Mouse (Mus musculus) urinary bladder, adult 18-20 months (tissue): ENCODE data around the gene Tspan13.

ENCODE experiments used
- DNase-seq, 2 experiments: peaks; one replicate each; pipeline ENCODE4 v3.0.0; 2022; ENCODE audit warnings: low spot score in 2 of 2, mixed read lengths in 2 of 2

Tspan13 gene

DNA sequence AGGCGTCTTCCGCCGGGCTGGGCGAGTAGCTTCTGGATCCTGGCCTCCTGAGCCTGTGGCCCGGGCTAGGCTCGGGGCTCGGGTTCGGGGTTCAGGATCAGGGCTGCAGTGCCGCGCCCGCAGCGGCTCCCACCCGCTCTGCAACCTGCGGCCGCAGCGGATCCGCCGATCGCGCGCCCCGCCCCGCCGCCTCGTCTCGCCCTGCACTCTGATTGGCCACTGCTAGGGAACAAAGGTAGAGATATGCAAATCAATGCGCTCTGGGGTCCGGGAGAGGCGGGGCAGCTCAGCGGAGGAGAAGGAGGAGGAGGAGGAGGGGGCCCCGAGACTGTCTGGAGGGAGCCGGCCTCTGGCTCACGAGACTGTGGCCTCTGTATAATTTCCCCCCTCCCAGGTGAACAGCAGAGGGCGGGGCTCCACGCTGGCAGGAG lies at the start of gene Tspan13:
Gene Tspan13, minus strand, starts transcription at position 153 of the 431 bp plus-strand sequence.
- DNase-seq, result peak; percentile 76 to 85

DNA sequence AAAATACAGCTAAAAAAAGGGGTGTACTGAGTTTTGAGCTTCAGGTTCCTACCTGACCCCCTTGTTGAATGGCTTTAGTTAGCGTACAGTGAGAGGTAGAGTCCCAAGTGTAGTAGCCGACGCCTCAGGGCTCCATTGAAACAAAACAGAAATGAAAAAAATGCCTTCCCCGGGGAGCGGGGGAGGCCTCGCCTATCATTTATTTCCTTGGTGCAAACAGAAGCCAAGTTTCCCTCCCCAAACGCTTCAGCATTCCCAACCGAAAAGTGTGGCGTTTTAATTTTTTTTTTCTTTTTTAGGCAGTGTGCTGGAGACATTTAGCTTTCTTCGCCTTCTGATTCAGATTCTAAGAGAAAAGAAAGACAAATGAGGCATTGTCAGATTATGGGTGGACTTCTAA lies 49.7 kb upstream of the Tspan13 start:
- DNase-seq, result no peak

DNA sequence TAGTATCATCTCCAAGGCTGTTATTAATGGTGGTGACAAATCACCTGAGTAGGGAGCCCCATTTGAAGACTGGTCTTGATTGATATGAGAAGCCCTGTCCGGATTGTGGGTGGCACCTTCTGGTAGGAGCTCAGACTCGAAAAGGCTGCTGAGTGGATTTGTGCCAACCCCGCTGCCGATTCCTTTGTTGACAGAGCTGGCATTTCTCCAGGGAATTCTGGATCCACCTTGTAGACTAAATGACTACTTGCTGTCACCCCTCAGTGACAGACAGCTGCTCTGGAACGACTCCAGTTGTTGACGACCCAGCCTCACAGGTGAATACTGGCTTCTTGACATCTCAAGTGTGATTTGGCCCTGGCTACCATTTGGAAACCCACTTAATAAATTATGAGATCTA lies 46.9 kb upstream of the Tspan13 start:
- DNase-seq, result no peak

DNA sequence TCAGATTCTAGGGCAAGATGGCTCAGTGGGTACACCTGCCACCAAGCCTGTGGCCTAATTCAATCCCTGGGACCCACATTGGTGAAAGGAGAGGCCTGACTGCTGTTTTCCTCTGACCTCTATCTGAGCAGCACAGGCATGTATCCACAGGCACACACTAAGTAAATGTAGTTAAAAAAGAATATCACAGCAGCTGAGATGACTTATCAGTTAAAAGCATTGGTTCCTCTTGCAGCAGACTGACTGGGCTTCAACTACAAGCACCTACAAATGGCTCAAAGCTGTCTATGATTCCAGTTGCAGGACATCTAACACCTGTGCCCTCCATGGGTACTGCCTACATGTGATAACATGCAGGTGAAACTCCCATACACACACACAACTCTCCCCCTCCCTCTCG lies 46.5 kb upstream of the Tspan13 start:
- peak in 1 of 2 experiments; percentile 3 for DNase-seq

DNA sequence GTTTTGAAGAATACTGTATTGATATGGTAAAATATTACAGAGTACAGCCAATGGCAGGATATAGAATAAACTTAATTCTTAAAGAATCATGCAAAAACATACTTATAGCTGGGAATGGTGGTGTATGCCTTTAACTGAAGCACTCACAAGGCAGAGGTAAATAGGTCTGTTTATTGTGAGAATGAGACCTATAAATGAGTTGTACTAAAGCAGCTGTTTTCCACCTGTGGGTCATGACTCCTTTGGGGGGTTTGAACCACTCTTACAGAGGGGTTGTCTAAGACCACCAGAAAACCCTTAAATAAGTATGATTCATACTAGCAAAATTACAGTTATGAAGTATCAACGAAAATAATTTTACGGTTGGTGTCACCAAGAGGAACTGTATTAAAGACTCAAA lies 43.1 kb upstream of the Tspan13 start:
- no peak for DNase-seq

DNA sequence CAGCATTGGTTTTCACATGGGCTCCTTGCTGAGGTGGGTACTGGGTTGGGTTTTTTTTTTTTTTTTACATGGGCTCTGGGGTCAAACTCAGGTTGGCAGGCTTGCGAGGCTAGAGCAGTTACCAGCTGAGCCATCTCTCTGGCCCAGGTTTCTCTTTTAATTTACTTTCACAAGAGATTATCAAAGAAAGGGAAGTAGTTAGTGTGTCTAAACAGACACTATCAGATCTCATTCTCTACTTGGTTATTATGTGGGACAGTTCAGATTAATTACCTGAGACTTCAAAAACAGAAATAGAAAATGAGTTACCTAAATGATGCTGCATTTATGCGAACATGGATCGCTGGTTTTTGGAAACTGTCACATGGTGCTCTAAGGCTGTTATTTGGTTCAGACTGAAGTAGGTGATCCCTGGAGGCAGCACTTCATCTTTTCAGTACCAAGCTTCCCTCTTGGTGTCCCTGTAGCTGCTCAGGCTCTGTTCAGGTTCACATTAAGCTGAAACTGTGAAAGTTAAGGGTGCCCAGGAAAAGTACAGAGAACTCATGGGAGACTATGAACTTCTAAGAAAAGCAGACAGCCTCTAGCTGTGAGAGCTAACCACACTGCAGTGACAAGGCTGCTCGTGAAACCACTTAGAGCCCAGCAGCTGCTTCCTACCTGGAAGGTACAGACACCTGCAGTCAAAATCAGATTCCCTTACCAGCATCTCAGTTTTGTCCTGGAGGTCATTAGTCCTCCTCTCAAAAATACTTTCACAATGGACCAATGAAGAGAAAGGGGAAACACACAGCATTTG lies 36.0 kb upstream of the Tspan13 start:
- DNase-seq, result no peak

DNA sequence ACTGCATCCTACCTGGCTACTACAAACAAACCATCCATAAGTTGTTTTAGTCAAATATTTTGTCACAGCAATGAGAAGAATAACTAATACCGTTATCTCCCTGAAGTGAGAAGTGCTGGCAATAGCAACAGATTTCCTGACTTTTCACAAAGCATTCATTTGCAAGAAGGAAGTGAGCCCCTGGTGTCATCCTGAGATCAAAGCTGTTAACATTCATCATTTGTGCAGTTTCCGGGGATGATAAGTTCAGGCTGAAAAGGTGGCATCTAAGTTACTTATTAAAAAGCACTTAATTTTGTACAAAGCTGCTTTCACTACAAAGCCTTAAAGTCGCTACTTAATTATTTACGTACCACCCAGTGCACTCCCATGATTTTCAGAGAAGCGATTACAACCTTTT lies 30.6 kb upstream of the Tspan13 start:
- DNase-seq, result no peak

DNA sequence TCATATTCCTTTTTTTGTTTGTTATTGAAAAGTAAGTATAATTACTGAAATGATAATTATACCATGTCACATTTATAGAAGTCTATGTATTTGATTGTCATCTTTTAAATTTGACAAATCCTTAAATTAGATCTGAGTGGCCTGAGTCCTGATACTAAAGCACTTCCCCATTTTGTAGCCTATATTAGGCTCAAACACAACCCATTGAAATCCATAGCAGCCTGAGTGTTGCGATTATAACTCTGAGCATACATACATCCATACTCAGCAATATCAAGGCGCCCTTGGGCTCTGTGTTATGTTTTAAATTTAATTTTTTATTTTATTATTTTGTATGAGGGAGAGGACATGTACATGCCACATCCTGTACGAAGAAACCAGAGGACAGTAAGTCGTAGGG lies 27.9 kb upstream of the Tspan13 start:
- no peak for DNase-seq

DNA sequence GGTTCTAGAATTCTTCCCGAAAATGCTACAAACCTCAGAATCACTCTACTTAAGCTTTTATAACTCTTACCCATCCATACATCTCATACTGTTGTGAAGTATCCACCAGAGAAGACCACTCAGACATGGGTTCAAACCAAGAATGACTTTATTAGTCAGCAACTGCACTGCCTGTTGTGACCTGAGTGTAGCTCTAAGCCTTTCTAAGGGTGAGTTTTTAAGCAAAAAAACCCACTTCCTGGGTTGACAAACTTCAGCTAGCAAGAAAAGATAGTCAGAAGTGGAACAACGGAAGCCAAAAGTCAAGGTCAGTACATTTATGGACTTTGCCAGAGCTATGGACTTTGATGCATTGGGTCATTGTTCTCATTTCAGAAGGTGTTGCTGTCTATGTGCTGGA lies 25.2 kb upstream of the Tspan13 start:
- no peak for DNase-seq

DNA sequence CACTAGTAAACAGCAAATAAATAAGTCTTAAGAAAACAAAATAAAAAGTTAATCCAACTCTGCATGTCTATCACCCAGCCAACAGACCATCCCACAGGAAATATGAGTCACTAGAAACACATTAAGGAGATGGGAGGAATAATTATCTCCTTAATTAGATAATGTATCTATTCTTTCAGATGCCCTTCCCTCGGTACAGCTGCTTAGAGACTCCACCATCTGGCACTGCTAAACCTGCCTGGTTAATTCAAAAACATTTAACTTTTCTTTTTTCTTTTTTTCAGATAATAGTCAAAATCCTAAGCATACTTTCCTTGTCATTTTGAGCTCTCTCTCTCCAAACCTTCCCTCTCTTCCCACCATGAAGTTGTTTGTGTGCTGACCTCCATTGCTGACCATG lies 23.6 kb upstream of the Tspan13 start:
- no peak for DNase-seq

DNA sequence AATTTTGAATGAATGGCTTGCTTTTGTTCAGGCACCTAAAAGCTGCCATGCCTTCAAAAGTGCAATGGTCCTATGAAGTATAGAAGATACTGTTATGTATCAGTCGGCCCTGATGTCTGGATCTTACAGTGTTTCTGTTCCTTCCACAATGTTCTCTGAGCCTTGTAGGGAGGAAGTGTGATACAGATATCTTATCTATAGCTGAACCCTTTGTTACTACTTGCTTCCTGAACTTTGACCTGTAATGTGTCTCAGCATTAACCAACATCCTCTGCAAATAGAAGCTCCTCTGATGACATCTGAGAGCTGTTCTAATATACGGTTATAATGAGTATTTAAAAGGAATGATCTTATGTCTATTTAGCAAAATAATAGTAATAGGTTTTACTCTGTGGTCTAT lies 15.4 kb upstream of the Tspan13 start:
- DNase-seq, result no peak

DNA sequence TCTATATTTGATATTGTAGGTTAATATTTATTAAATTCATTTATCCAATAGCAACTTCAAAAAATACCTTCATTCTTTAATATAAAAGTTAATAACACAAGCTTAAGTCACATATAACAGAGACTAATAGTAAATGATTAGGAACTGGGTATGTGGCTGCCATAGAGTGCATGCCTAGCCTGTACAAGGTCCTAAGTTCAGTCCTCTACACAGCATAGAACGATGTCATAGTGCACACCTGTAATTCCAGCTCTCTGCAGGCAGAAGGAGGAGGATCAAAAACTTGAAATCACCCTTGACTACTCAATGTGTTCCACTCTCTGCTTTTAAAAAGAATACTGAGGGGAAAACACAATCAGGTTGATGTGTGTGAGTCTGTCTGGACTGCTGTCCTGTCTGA lies 8.0 kb upstream of the Tspan13 start:
- no peak for DNase-seq

DNA sequence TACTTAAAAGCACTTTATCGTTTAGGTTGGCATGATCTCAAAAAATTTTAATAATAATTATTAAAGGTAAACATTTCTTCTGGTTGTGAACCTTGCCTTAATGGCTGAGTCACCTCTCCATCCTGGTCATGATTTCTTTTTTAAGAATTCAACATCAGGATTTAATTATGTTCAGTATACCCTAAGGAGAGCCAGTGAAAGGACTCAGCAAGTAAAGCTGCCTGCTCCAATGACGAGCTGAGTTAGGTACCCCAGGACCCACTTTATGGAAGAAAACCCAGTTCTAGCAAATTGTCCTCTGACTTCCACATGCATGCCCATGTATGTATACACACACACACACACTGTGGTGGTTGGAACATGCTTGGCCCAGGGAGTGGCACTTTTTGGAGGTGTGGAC lies 5.3 kb upstream of the Tspan13 start:
- no peak for DNase-seq

DNA sequence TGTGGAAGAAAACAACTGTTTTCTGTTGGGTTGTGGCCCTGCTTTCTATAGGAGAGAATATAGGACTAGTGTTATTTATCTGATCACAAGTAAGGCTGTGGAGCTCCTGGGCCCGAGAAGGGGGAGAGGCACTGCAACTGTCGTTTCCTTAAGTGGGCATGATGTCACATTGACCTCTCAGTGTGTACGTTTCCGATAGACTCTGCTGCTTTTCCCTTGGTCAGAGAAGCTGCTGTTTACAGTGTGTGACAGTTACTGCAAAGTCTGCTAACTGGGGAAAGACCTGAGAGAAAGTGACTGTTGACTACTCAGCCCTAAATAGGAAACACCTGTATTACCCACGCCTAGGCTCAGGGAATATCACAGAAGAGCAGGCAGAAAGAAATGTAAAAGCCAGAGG lies 3.9 kb upstream of the Tspan13 start:
- DNase-seq, result no peak

DNA sequence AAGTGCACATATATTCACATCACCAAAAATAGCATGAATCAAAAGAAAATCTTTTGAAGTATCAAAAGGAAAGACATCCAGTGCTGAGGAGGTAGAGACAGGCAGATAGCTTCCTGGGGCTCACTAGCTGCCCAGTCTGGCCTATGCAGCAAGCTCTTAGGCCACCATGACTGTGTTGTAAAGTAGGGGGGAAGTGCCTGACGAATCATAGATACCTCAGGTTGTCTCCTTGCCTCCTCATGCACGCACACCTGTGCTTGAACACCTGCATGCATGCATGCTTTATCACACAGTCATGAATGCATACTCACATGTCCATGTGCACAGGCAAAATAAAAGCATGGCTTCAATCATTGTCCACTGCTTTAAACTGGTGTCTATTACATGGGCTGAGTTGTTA lies 2.4 kb upstream of the Tspan13 start:
- DNase-seq, result no peak

DNA sequence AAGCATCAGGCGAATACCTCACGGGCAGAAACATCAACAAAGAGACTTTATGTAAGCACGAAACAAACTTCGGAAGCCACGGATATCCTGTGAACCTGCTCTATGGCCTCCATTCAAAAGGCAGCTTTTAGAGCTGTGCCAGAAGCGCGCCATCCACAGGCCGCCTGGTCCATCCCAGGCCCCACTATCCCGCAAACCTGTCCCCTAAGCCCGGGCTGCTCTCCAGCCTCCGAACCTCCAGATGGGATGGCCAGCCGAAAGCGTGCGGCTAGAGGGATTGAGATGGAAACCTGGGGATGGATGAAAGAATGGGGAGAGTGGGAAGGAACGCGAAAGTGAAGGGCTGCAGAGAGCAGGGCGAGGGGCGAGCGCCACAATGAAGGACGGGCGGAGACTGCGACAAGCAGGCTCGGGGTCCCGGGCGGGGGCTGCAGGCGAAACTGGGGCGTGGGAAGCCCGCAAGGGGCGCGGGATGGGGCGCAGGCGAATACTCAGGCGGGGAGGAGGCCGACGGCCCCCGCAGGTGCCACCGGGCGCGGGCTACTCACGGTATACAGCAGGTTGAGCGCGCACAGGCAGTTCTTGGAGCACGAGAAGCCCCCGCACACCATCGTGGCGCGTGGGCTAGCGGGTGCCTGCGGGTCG lies 475 bp downstream of the Tspan13 start:
- DNase-seq, result peak in 1 of 2 experiments; percentile 43

DNA sequence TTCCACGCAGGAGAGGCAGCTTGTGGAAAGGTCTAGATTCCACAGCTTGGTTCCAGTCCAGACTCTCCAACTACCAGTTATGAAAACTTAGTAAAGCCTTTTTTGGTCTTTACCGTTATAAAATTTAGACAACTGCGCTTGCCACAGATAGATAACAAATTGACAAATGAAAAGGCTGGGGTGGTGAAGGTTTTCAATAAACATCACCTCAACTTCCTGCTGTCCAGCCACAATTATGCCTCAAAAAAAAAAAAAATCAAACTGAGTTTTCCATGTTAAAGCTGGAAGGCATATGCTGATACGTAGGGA lies 1.1 kb downstream of the Tspan13 start:
- no peak for DNase-seq

DNA sequence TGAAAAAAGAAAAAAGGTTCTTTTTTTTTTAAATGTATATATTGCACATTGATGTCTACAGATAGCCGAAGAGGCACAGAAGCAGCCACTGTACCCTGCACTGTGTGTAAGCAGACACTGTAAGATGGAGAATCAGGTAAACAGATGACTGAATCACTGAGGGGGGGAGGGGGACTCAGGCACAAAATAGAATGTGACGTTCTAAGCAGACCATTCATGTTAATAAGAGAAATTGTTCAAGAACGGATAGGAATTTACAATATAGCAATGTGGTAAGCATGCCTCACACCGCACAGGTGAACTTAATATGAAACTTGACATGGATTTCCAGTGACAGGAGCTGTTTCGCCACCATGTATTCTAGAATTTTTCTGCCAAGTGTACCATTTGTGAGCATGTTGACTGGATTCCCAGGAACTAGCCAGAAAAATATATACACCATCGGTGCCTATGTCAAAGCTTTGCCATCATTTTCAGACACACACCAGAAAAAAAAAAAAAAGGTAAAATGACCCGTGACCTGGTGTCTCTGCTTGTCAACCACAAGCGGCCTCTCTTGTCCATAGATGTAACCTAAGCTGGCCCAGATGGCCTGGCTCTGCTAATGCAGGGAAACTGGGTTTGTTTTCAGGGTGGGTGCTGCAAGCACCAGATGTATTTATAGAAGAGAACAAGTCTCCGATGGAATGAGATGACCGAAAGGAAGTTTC lies 1.6 kb downstream of the Tspan13 start:
- no peak for DNase-seq

DNA sequence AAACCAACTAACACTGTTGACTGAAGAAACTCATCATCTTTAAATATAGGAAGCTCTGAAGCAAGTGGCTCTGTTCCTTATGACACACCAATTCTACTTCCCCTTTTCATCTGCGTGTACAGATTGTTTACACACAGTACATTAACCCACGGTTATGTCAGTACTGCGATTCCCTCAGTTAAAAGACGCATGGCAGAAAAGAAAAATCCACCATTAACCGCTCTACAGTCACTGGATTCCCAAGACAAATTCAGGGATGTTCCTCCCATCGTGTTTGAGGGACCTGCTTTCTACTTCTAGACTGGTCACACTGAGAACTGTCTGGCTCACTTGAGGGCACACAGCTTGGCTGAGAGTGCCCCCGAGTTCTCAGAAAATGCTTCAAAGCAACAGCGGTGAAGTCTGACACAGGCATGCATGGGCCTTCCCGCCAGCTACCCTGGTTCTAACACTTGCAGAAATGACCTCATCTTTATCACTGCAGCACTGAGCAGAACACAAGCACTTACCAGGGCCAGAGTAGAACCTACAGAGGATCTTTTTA lies 2.7 kb downstream of the Tspan13 start:
- no peak for DNase-seq

DNA sequence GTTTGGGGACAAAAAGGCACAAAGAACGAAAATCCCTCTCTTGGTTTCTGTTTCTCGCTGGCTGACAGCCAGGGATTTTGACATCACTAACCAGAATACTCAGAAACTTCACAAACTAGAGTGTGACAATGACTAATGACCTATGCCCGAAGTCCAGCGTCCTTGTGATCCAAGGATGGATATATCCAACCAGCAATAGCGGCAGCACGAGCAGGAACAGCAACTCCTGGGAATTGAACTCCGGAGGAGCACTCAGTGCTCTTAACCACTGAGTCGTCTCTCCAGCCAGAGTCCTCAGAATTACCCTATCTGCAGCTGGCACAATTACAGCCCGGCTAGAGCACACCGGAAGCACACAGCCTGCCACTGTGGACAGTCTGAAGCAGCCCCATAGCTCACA lies 5.5 kb downstream of the Tspan13 start:
- no peak for DNase-seq

DNA sequence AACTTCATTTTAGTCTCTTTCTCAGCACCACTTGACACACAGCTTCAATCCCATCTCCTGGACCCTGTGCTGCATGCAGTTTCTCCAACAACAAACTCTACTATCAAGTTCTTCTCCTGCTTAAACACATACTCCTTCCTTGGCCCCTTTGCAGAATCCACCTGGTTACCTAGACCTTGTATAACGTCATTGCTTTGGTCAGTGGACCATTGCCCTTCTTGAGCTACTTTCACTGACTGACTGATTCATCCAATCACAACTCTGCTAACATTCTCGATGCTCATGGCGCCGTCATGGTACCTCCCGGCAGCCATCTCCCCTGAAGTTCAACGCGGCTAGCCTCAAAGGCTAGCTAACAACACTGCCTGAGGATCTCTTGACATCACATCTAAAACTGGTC lies 6.2 kb downstream of the Tspan13 start:
- DNase-seq, result no peak

DNA sequence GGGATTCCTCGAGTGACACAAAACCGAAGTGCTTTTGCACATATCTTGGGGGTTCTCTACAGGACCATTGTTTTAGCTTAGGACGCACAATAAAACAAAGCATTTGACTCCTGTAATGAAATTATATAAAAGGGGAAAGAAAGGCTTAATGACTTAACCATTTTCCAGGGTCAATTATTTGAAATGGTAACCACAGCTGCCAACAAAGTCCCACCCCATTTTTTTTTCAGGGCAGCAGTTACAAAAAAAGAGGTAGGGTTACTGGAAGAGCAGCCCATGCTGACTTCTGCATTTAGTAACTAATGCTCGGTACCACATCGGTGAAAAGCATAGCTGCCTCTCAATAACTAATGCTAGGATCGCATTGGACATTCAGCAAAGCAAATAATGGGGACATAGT lies 6.8 kb downstream of the Tspan13 start:
- DNase-seq, result no peak

DNA sequence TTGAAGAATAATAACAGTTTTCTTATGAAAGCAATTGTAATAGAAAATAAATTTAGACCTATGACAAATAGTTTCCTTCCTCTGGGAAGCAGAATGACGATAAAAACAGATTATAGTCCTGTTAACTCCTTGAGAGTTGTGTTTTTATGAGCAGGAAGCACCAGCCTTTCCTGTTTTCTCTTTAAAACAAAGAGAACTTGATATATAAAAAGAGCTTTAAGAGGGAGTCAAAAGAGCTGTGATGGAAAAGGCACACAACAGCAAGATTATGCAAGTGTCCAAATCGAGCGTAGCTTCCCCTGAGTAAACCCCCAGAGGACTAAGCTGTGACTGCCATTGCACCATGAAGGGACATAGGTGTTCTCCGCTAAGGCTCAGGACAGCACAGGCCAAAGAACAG lies 9.9 kb downstream of the Tspan13 start:
- DNase-seq, result no peak
